Mouse (Mus musculus) hindbrain, embryonic 15.5 days (tissue): ENCODE measurements around the gene Cd2bp2. TPM values are rescaled to one million over a fixed set of nuclear protein-coding genes. Genes with fewer than 3 reads are reported as not detected.

Source experiments
- ATAC-seq: fragments of 200-750 bp; cut with Nextera tagmentation; 2 replicates; pipeline ENCODE4 v1.8.0; 2017; ENCODE audit warnings: low read depth, moderate number of reproducible peaks, moderate TSS enrichment; ENCODE audit not compliant: low FRiP score
- H3K27ac ChIP-seq: fragments of 300-500 bp; sonication (generic); replicated peaks from 2 replicates; pipeline ENCODE4 v1.5.1; 2015; ENCODE audit warnings: mild to moderate bottlenecking, inconsistent platforms
- H3K27me3 ChIP-seq: fragments of 300-500 bp; sonication (generic); 2 replicates; pipeline ENCODE4 v1.6.1; 2015; ENCODE audit warnings: control low read depth, inconsistent platforms
- H3K36me3 ChIP-seq: fragments of 300-500 bp; sonication (generic); 2 replicates; pipeline ENCODE4 v1.6.1; 2015; ENCODE audit warnings: control low read depth, inconsistent platforms
- H3K4me1 ChIP-seq: fragments of 300-500 bp; sonication (generic); replicated peaks from 2 replicates; pipeline ENCODE4 v1.6.1; 2015; ENCODE audit warnings: control low read depth, inconsistent platforms
- H3K4me2 ChIP-seq: fragments of 300-500 bp; sonication (generic); 2 replicates; pipeline ENCODE4 v1.6.1; 2015; ENCODE audit warnings: moderate library complexity, mild to moderate bottlenecking, inconsistent platforms
- H3K4me3 ChIP-seq: fragments of 300-500 bp; sonication (generic); 2 replicates; pipeline ENCODE4 v1.5.1; 2015; ENCODE audit warnings: mild to moderate bottlenecking, inconsistent platforms
- H3K9ac ChIP-seq: fragments of 300-500 bp; sonication (generic); 2 replicates; pipeline ENCODE4 v1.6.1; 2015; ENCODE audit warnings: inconsistent platforms
- H3K9me3 ChIP-seq: fragments of 300-500 bp; sonication (generic); 2 replicates; pipeline ENCODE4 v1.6.1; 2016; ENCODE audit warnings: control low read depth, inconsistent platforms
- WGBS: fragments of 180-500 bp; shearing (Covaris S2); methylation state at CpG from one replicate; pipeline ENCODE4 v1.1.7; 2015; 5-methylcytosine and 5-hydroxymethylcytosine counted together
- polyA plus RNA-seq: library from polyadenylated mRNA; unstranded; fragments of >200 nt; fragmentation: Nextera tagmentation; extraction: Ambion mirVana; gene quantifications from 2 replicates; pipeline ENCODE4 v1.2.1, GENCODE M21; 2015

The Cd2bp2 gene
- polyA plus RNA-seq, 1 experiment from 2014 or later = 72.3 TPM

DNA sequence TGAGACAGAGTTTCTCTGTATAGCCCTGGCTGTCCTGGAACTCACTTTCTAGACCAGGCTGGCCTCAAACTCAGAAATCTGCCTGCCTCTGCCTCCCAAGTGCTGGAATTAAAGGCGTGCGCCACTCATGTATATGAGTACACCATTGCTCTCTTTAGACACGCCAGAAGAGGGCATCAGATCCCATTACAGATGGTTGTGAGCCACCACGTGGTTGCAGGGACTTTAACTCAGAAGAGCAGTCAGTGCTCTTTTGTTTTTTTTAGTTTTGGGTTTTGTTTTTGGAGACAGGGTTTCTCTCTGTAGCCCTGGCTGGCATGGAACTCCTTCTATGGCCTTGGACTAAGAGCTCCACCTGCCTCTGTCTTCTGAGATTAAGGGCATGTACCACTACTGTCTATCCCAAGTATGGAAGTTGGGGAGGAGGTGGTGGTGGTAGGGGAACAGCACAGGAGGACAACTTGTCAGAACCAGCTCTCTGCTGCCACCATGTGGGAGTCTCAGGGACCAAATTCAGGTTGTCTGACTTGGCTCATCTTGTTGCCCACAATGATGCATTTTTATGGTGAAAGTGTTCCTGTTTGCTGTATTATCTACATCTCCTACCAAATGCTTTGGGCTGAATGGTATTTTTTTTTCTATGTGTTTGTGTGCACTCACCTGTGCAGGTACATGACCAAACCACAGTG, 32.9 kb upstream of the Cd2bp2 start:
- Histone ChIP-seq H3K36me3 (no peaks in the 10 kb centered on the region), H3K27me3 (no peaks in the 10 kb centered on the region), H3K4me2 (no peak overlapping the region), H3K9me3 (no peaks in the 10 kb centered on the region), H3K4me1 (peaks cover 26% of the 10 kb centered on the region), H3K4me3 (no peak overlapping the region), H3K27ac (no peak overlapping the region), H3K9ac (no peak overlapping the region)
- WGBS = 60% methylated on average over 4 of the region's 4 CpGs
- ATAC-seq = no peak

DNA sequence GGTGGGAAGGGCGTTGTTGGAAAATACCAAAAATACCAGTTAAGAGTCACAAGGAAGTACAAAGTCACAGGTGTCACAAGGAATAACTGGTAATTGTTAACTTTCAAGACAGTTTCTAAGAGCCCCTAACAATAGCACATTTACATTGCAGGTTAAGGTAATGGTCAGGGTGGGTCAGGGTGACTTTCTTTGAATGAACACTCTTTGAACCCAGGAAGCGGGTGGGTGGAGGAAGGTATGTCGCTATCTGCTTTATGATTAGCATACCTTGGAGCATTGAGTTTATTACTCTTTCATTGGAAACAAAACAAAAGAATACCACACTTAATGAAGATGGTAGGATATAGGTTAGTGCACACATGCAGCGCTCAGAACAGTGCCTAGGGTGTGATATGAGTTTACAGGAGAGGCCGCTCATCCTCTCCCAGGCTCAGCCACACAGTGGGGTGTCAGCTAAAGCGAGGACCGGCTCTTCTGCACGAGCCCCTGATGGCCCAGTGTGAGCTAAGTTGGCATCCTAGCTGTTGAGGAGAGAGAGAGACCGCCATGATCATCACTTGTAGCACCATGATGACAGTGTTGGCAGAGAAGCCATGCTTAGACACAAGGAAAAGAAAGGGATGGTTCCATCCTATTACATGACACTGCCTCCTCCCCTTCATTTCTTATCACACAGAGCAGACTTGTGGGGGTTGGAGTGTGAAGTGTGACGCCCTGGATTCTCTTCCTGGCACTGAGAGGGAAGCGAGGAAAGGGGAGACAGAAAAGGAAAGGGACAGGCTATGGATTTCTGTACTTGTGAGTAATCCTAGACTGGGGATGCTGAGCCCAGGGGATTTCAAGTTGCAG, 29.5 kb upstream of the Cd2bp2 start:
- no peak for ATAC-seq
- Histone ChIP-seq H3K9me3 (no peaks in the 10 kb centered on the region), H3K4me1 (peaks cover 8% of the 10 kb centered on the region), H3K27me3 (no peaks in the 10 kb centered on the region), H3K27ac (no peak overlapping the region), H3K9ac (no peak overlapping the region), H3K36me3 (no peaks in the 10 kb centered on the region), H3K4me3 (no peak overlapping the region), H3K4me2 (no peak overlapping the region)
- 93% methylated on average over 11 of the region's 11 CpGs for whole genome bisulfite sequencing

GRCm38 (mm10) chr7:127224616-127225015, 28.8 kb upstream of the Cd2bp2 start:
- no peaks in the 10 kb centered on the region for H3K36me3 ChIP-seq
- no peak overlapping the region for H3K27ac ChIP-seq
- no peak overlapping the region for H3K4me3 ChIP-seq
- ATAC-seq = no peak
- peaks cover under 1% of the 10 kb centered on the region; the same call in 1 of the 2 replicates for H3K4me1 ChIP-seq
- no peak overlapping the region for H3K9ac ChIP-seq
- H3K4me2 ChIP-seq = no peak overlapping the region
- H3K9me3 ChIP-seq = no peaks in the 10 kb centered on the region
- H3K27me3 ChIP-seq = no peaks in the 10 kb centered on the region
- 93% methylated on average over 6 of the region's 6 CpGs for WGBS

DNA sequence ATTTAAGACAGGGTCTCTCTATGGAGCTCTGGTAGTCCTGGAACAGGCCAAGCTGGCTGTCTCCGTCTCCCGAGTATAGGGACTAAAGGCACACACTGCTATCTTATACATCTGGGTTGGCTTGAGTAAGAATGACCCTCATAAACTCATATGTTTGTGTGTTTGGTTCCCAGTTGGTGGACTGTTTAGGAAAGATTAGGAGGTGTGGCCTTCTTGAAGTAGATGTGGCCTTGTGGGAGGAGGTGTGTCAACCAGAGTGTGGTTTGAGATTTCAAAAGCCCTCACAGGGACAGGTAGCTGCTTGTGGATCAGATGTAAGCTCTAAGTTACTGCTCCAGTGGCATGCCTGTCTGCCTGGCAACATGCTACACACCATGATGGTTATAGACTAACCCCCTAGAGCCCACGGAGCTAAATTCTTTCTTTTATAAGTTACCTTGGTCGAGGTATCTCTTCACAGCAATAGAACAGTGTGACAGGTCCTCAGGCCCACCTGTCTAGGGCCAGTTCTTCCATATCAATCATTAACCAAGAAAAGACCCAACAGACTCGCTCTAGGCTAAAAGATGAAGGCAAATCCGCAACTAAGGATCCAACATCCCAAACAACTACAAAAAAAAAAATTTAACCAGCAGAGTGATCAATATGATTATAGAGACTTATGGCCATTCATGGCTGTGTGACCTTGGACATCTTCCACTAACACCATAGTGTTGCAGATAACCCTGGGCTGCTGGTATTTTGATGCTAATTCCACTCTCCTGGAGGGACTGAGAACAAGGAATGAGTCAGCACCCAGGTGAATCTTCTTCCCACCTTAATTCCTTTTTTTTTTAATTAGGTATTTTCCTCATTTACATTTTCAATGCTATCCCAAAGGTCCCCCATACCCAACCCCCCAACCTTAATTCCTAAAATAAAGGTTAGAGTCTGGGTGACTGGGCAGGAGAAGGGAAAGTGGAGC, 27.9 kb upstream of the Cd2bp2 start:
- Histone ChIP-seq H3K36me3 (no peaks in the 10 kb centered on the region), H3K9me3 (no peaks in the 10 kb centered on the region), H3K9ac (no peak overlapping the region), H3K4me2 (no peak overlapping the region), H3K4me1 (no peaks in the 10 kb centered on the region), H3K4me3 (no peak overlapping the region), H3K27me3 (no peaks in the 10 kb centered on the region), H3K27ac (no peak overlapping the region)
- ATAC-seq = no peak
- 86% methylated on average over 6 of the region's 6 CpGs for WGBS

DNA sequence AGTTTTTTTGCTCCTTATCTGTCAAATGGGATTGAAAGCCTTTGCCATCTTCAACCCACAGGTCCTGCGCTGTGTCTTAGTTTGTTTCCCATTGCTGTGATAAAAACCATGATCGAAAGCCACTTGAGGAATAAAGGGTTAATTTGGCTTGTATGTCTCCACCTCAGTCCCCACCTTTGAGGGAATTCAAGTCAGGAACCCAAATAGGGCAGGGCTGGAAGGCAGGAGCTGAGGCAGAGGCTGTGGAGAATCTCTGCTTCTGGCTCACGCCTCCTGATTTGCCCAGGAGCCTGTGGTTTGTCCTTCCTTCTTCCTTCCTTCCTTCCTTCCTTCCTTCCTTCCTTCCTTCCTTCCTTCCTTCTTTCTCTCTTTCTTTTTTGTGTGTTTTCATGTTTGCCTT, 27.3 kb upstream of the Cd2bp2 start:
- no peaks in the 10 kb centered on the region for H3K9me3 ChIP-seq
- no peaks in the 10 kb centered on the region for H3K36me3 ChIP-seq
- no peaks in the 10 kb centered on the region for H3K27me3 ChIP-seq
- WGBS = 98% methylated on average over 3 of the region's 3 CpGs
- no peak overlapping the region for H3K27ac ChIP-seq
- no peak overlapping the region for H3K4me2 ChIP-seq
- H3K9ac ChIP-seq = no peak overlapping the region
- no peaks in the 10 kb centered on the region for H3K4me1 ChIP-seq
- no peak for ATAC-seq
- H3K4me3 ChIP-seq = no peak overlapping the region

GRCm38 (mm10) chr7:127220440-127220839, 24.6 kb upstream of the Cd2bp2 start:
- WGBS = 88% methylated on average over 6 of the region's 6 CpGs
- no peak for ATAC-seq
- H3K4me2 ChIP-seq = no peak overlapping the region

GRCm38 (mm10) chr7:127218670-127219069, 22.8 kb upstream of the Cd2bp2 start:
- Histone ChIP-seq H3K27me3 (no peaks in the 10 kb centered on the region), H3K4me3 (no peak overlapping the region), H3K27ac (no peak overlapping the region), H3K36me3 (no peaks in the 10 kb centered on the region), H3K9me3 (no peaks in the 10 kb centered on the region), H3K4me2 (no peak overlapping the region), H3K9ac (no peak overlapping the region), H3K4me1 (0 out of 2 replicates have a peak, but pooled peaks cover 4% of the 10 kb centered on the region)
- WGBS = 95% methylated on average over 4 of the region's 4 CpGs
- ATAC-seq = no peak

More at GRCm38 (mm10) chr7:127220440-127220839, 24.6 kb upstream of the Cd2bp2 start:
- Histone ChIP-seq H3K27ac (no peak overlapping the region), H3K36me3 (no peaks in the 10 kb centered on the region), H3K9me3 (no peaks in the 10 kb centered on the region), H3K27me3 (no peaks in the 10 kb centered on the region), H3K4me1 (no peaks in the 10 kb centered on the region), H3K9ac (no peak overlapping the region), H3K4me3 (no peak overlapping the region)

GRCm38 (mm10) chr7:127217901-127218642, 22.2 kb upstream of the Cd2bp2 start:
- Histone ChIP-seq H3K36me3 (no peaks in the 10 kb centered on the region), H3K9ac (no peak overlapping the region), H3K4me2 (no peak overlapping the region), H3K27ac (no peak overlapping the region), H3K9me3 (no peaks in the 10 kb centered on the region), H3K27me3 (no peaks in the 10 kb centered on the region), H3K4me1 (0 out of 2 replicates have a peak, but pooled peaks cover 4% of the 10 kb centered on the region), H3K4me3 (no peak overlapping the region)
- no peak for ATAC-seq
- WGBS = 78% methylated on average over 10 of the region's 10 CpGs

DNA sequence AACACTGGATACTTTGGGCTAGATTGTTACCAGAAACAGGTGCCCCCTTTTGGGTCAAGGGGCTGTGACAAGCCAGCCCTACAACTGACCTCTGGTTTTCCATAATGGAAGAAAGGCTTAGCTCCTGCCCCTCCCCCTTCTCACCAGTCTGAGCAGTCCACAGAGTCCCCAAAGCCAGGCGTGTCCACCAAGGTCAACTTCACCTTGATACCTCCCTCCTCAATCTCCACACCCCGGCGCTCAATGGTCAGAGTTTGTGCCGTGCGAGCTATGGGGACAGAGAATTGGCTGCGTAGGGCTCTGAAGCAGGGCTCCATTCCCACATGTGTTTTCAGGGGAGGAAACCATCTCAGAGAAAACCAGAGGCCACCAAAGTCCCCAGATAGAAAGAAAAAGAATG, 21.6 kb upstream of the Cd2bp2 start:
- WGBS = 96% methylated on average over 6 of the region's 6 CpGs
- H3K4me3 ChIP-seq = no peak overlapping the region
- no peak overlapping the region for H3K4me2 ChIP-seq
- H3K36me3 ChIP-seq = no peaks in the 10 kb centered on the region
- no peaks in the 10 kb centered on the region for H3K27me3 ChIP-seq
- H3K9ac ChIP-seq = no peak overlapping the region
- no peaks in the 10 kb centered on the region for H3K9me3 ChIP-seq
- H3K27ac ChIP-seq = no peak overlapping the region
- no peak for ATAC-seq
- H3K4me1 ChIP-seq = 0 out of 2 replicates have a peak, but pooled peaks cover 4% of the 10 kb centered on the region

DNA sequence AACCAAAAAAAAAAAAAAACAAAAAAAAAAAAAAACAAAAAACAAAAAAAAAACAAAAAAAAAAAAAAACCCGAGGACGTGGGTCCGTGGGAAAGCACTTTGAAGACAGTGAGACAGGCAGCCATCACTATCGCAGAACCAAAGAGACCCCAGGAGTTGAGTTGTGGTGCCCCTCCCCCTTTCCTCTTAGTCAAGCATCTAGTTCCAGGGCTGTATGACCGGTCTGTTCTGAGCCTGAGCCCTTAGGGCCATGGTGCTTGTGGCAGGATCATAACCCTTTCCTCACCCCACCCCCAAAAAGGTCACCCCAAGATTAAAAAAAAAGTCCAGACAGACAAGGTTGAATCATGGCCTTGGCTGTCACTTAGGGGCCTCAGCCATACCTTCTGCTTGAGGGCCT, 20.5 kb upstream of the Cd2bp2 start:
- Histone ChIP-seq H3K4me2 (no peak overlapping the region), H3K27ac (no peak overlapping the region), H3K36me3 (no peaks in the 10 kb centered on the region), H3K9me3 (no peaks in the 10 kb centered on the region), H3K27me3 (no peaks in the 10 kb centered on the region), H3K9ac (no peak overlapping the region), H3K4me1 (0 out of 2 replicates have a peak, but pooled peaks cover 4% of the 10 kb centered on the region), H3K4me3 (no peak overlapping the region)
- 86% methylated on average over 5 of the region's 5 CpGs for WGBS
- no peak for ATAC-seq
